Mouse (Mus musculus) frontal cortex, postnatal 10 days (tissue): ENCODE measurements at regions not wholly inside any gene's neighbourhood (a gene's known extent, or its start where the extent isn't known, plus 50 kb on each side); places are given as distances from the start of the nearest gene placed in this dataset.
"Not testable (repeated sequence)": the region's sequence is repeated elsewhere in the genome, so short reads cannot be mapped to it uniquely, and the experiment has no call there.

ENCODE experiments used
- DNase-seq, 2 experiments: peaks; one replicate each; pipeline ENCODE4 v3.0.0; 2022; ENCODE audit warnings: low spot score in 2 of 2, mixed read lengths in 1 of 2

DNA sequence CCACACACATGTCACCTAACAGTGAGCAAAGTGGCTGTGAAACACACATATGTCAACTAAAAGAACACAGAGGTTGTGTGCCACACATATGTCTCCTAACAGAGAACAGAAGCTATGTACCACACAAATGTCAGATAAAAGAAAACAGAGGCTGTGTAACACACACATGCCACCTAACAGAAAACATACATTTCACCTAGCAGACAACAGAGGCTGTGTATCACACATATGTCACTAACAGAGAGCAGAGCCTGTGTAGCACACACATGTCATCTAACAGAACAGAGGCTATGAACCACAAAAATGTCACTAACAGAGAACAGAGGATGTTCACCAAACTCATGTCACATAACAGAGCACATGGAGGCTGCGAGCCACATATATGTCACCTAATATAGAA is 103.6 kb upstream of the Thrb start:
- DNase-seq: no peak

GRCm38 (mm10) chr14:17560001-17560400 is 100.1 kb upstream of the Thrb start:
- not testable (repeated sequence) for DNase-seq

- DNase-seq: no peak
These were observed 92.1 kb upstream of the Thrb start for GRCm38 (mm10) chr14:17567927-17568326.

DNA sequence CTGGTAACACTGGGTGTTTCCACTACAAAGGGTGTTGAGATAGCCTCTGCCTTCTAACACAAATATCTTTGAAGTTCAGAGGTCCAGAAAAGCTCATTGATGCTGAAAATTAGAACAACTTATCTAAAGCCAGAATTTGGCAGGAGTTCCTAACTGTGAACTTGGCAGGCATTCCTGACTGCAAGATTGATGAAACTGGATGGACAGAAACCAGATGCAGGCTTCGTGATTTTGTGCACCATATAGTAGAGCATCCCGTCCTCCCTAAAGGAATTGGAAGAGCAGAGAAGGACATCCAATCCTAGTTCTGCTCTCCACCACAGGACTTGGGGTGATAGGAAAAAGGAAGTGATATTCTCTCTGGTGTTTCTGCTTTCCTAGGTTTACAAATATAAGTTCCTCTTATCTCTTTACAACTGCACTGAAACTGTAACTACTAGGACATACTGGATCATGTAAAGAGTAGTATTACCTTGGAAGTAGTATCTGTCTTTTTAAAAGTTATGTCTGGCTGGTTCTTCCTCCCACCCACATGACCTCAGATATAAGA is 90.9 kb upstream of the Thrb start:
- no peak for DNase-seq

- no peak for DNase-seq
These were observed 81.3 kb upstream of the Thrb start for GRCm38 (mm10) chr14:17578776-17579175.

DNA sequence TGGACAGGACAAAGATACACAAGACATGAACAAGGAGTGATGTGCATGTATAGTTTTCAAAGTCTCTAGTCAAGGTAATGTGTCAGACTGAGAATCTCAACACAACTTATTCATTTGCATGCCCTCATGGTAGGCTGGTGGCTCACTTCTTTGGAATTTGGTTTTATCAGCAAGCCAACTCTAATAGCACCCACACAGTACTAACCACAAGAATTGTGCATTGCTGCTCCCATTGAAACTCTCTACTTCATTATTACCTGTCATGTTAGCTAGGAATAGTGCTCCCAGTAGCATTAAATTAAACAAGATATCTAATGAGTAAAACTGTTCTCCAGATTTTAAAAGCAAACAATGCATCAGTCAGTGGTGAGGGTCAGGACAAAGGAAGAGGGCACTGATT is 70.5 kb upstream of the Thrb start:
- DNase-seq: no peak

DNA sequence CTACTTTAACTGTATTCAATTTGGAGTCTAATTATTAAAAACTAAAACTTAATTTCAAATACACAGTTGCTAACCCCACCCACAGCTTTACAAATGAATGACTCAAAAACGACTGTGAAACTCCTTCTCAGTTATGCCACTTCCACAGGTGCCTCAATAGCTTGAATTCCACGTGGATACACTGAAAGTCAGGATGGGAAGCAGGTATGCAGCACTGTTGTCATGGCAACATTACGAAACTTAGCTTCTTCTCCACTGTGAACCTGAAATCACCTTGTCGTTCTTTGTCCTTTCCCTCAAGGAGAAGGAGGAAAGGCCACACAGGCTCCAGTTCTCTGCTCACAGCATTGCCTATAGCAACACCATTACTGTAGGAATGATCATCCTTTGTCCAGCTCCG is 60.5 kb upstream of the Thrb start:
- DNase-seq: no peak

GRCm38 (mm10) chr14:17602357-17602756 is 57.7 kb upstream of the Thrb start:
- no peak for DNase-seq

- DNase-seq: no peak
These were observed 54.0 kb upstream of the Thrb start for GRCm38 (mm10) chr14:17606018-17606417.

- DNase-seq: no peak
These were observed 52.9 kb upstream of the Thrb start for GRCm38 (mm10) chr14:17607186-17607585.
